Mouse (Mus musculus): ENCODE results near the gene Armc8. TPM values are rescaled to one million over a fixed set of nuclear protein-coding genes. Genes with fewer than 3 reads are reported as not detected.

Gene Armc8
- polyA plus RNA-seq, 1 experiment from 2014 or later = 22.9 TPM

GRCm38 (mm10) chr9:99459730-99460129 is 109.0 kb downstream of the Armc8 start:
- Histone ChIP-seq H3K4me3 (ENCODE audit: control insufficient read depth in 1 of 2, insufficient read depth in 1 of 2, low read depth in 1 of 2, low read length in 2 of 2) (no peak overlapping the region), H3K4me1 (ENCODE audit: control insufficient read depth in 2 of 2, insufficient read depth in 2 of 2, low read length in 2 of 2) (no peaks in the 10 kb centered on the region), H3K27ac (replicated peaks in 1 of 2; ENCODE audit: control insufficient read depth in 1 of 2, insufficient read depth in 1 of 2, low read depth in 2 of 2, low read length in 2 of 2) (no peak overlapping the region), H3K27me3 (ENCODE audit: control insufficient read depth, insufficient read depth, low read length) (no peaks in the 10 kb centered on the region), H3K36me3 (ENCODE audit: control insufficient read depth, insufficient read depth, low read length) (no peaks in the 10 kb centered on the region), H3K9ac (ENCODE audit: low read length) (no peak overlapping the region), H3K4me2 (ENCODE audit: low read length) (no peak overlapping the region), H3K9me3 (ENCODE audit: control insufficient read depth, low read length) (no peaks in the 10 kb centered on the region)
- 85% methylated on average over 4 of the region's 4 CpGs for WGBS
- no peak for ATAC-seq (ENCODE audit: insufficient number of reproducible peaks, insufficient read depth, low FRiP score, low read depth)

- Histone ChIP-seq H3K4me3 (ENCODE audit: control insufficient read depth in 1 of 2, insufficient read depth in 1 of 2, low read depth in 1 of 2, low read length in 2 of 2) (no peak overlapping the region), H3K27me3 (ENCODE audit: control insufficient read depth, insufficient read depth, low read length) (no peaks in the 10 kb centered on the region), H3K36me3 (ENCODE audit: control insufficient read depth, insufficient read depth, low read length) (no peaks in the 10 kb centered on the region), H3K9me3 (ENCODE audit: control insufficient read depth, low read length) (no peaks in the 10 kb centered on the region), H3K27ac (replicated peaks in 1 of 2; ENCODE audit: control insufficient read depth in 1 of 2, insufficient read depth in 1 of 2, low read depth in 2 of 2, low read length in 2 of 2) (no peak overlapping the region), H3K9ac (ENCODE audit: low read length) (no peak overlapping the region), H3K4me2 (ENCODE audit: low read length) (no peak overlapping the region), H3K4me1 (ENCODE audit: control insufficient read depth in 2 of 2, insufficient read depth in 2 of 2, low read length in 2 of 2) (no peaks in the 10 kb centered on the region)
- WGBS = 38% methylated on average over 12 of the region's 12 CpGs
- no peak for ATAC-seq (ENCODE audit: insufficient number of reproducible peaks, insufficient read depth, low FRiP score, low read depth)
These were observed 110.0 kb downstream of the Armc8 start for GRCm38 (mm10) chr9:99458529-99459208.

DNA sequence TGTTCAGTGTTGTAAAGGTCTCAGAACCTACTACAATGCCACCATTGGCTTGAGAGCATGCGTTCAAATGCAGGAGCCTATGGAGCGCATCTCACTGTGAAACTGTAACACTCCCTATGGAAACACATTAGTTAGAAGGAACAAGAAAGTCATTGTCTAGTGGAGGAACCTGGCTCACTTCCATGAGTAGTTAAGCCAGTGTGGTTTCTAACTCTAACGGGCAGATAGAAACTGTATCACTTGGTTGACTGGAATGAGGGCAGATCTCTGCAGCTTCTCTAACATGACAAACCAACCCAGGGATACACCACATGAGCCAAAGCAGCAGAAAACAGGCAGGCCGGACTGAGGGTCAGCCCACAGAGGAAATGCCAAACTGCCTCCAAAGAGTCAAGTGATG is 114.5 kb downstream of the Armc8 start:
- Histone ChIP-seq H3K4me2 (ENCODE audit: low read length) (no peak overlapping the region), H3K9ac (ENCODE audit: low read length) (no peak overlapping the region), H3K9me3 (ENCODE audit: control insufficient read depth, low read length) (no peaks in the 10 kb centered on the region), H3K27ac (replicated peaks in 1 of 2; ENCODE audit: control insufficient read depth in 1 of 2, insufficient read depth in 1 of 2, low read depth in 2 of 2, low read length in 2 of 2) (no peak overlapping the region), H3K27me3 (ENCODE audit: control insufficient read depth, insufficient read depth, low read length) (peaks cover 11% of the 10 kb centered on the region), H3K36me3 (ENCODE audit: control insufficient read depth, insufficient read depth, low read length) (no peaks in the 10 kb centered on the region), H3K4me1 (ENCODE audit: control insufficient read depth in 2 of 2, insufficient read depth in 2 of 2, low read length in 2 of 2) (no peaks in the 10 kb centered on the region), H3K4me3 (ENCODE audit: control insufficient read depth in 1 of 2, insufficient read depth in 1 of 2, low read depth in 1 of 2, low read length in 2 of 2) (no peak overlapping the region)
- ATAC-seq (ENCODE audit: insufficient number of reproducible peaks, insufficient read depth, low FRiP score, low read depth) = no peak
- WGBS = 75% methylated on average over 4 of the region's 4 CpGs

GRCm38 (mm10) chr9:99451161-99451560 is 117.5 kb downstream of the Armc8 start, which contains the start of gene Nme9:
Gene Nme9, plus strand, starts transcription at chr9:99451475.
- WGBS = 6% methylated on average over 14 of the region's 14 CpGs
- Histone ChIP-seq H3K27me3 (ENCODE audit: control insufficient read depth, insufficient read depth, low read length) (peaks cover 11% of the 10 kb centered on the region), H3K4me3 (ENCODE audit: control insufficient read depth in 1 of 2, insufficient read depth in 1 of 2, low read depth in 1 of 2, low read length in 2 of 2) (no peak within 1 kb of the TSS), H3K27ac (replicated peaks in 1 of 2; ENCODE audit: control insufficient read depth in 1 of 2, insufficient read depth in 1 of 2, low read depth in 2 of 2, low read length in 2 of 2) (no peak within 1 kb of the TSS), H3K36me3 (ENCODE audit: control insufficient read depth, insufficient read depth, low read length) (no peaks in the 10 kb centered on the region), H3K4me2 (ENCODE audit: low read length) (peak within 1 kb of the TSS; percentile 21; the same call in 1 of the 2 replicates), H3K9me3 (ENCODE audit: control insufficient read depth, low read length) (no peaks in the 10 kb centered on the region), H3K9ac (ENCODE audit: low read length) (no peak within 1 kb of the TSS), H3K4me1 (ENCODE audit: control insufficient read depth in 2 of 2, insufficient read depth in 2 of 2, low read length in 2 of 2) (no peaks in the 10 kb centered on the region)
- ATAC-seq (ENCODE audit: insufficient number of reproducible peaks, insufficient read depth, low FRiP score, low read depth) = no peak

DNA sequence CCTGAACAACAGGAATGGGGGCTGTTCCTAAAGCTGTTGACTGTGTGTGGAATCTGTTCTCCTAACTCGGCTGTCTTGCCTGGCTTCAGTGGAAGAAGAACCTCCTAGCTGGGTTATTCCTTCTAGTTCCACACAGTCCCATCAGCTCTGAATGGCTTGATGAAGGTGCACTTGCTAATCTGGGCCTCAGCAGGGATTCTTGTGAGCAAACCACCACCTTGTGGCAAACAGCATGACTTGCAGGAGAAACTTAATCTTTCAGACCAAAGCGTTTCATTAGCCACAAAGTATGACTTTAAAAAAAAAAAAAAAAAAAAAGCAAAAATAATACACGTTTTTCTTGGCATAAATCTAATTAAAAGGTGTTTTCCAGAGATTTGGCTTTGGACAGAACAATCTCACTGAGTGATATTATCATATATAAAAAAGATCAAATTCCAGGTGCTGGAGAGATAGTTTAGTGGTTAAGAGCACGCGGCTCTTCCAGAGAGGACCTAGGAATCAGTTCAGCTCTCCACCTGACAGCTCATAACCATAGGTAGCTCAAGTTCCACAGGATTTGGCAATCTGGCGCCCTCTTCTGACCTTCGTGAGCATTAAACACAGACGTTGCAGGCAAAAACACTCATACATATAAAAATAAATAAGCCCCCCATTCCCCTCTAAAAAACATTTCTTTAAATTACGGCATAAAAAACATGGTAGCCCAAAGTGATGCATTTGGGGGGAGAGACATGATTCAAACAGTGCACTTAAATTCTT is 118.6 kb downstream of the Armc8 start:
- no peak overlapping the region for H3K27ac ChIP-seq (replicated peaks in 1 of 2; ENCODE audit: control insufficient read depth in 1 of 2, insufficient read depth in 1 of 2, low read depth in 2 of 2, low read length in 2 of 2)
- no peak for ATAC-seq (ENCODE audit: insufficient number of reproducible peaks, insufficient read depth, low FRiP score, low read depth)
- H3K9ac ChIP-seq (ENCODE audit: low read length) = no peak overlapping the region
- H3K27me3 ChIP-seq (ENCODE audit: control insufficient read depth, insufficient read depth, low read length) = peaks cover 11% of the 10 kb centered on the region
- H3K4me3 ChIP-seq (ENCODE audit: control insufficient read depth in 1 of 2, insufficient read depth in 1 of 2, low read depth in 1 of 2, low read length in 2 of 2) = no peak overlapping the region
- no peaks in the 10 kb centered on the region for H3K9me3 ChIP-seq (ENCODE audit: control insufficient read depth, low read length)
- no peak overlapping the region for H3K4me2 ChIP-seq (ENCODE audit: low read length)
- H3K36me3 ChIP-seq (ENCODE audit: control insufficient read depth, insufficient read depth, low read length) = no peaks in the 10 kb centered on the region
- WGBS = 39% methylated on average over 9 of the region's 9 CpGs
- H3K4me1 ChIP-seq (ENCODE audit: control insufficient read depth in 2 of 2, insufficient read depth in 2 of 2, low read length in 2 of 2) = no peaks in the 10 kb centered on the region

- no peak for ATAC-seq (ENCODE audit: insufficient number of reproducible peaks, insufficient read depth, low FRiP score, low read depth)
- Histone ChIP-seq H3K4me3 (ENCODE audit: control insufficient read depth in 1 of 2, insufficient read depth in 1 of 2, low read depth in 1 of 2, low read length in 2 of 2) (no peak overlapping the region), H3K36me3 (ENCODE audit: control insufficient read depth, insufficient read depth, low read length) (no peaks in the 10 kb centered on the region), H3K4me1 (ENCODE audit: control insufficient read depth in 2 of 2, insufficient read depth in 2 of 2, low read length in 2 of 2) (no peaks in the 10 kb centered on the region), H3K9me3 (ENCODE audit: control insufficient read depth, low read length) (no peaks in the 10 kb centered on the region), H3K27ac (replicated peaks in 1 of 2; ENCODE audit: control insufficient read depth in 1 of 2, insufficient read depth in 1 of 2, low read depth in 2 of 2, low read length in 2 of 2) (no peak overlapping the region), H3K9ac (ENCODE audit: low read length) (no peak overlapping the region), H3K4me2 (ENCODE audit: low read length) (no peak overlapping the region), H3K27me3 (ENCODE audit: control insufficient read depth, insufficient read depth, low read length) (peaks cover 11% of the 10 kb centered on the region)
- WGBS = 76% methylated on average over 3 of the region's 3 CpGs
These were observed 121.4 kb downstream of the Armc8 start for GRCm38 (mm10) chr9:99447323-99447722.

DNA sequence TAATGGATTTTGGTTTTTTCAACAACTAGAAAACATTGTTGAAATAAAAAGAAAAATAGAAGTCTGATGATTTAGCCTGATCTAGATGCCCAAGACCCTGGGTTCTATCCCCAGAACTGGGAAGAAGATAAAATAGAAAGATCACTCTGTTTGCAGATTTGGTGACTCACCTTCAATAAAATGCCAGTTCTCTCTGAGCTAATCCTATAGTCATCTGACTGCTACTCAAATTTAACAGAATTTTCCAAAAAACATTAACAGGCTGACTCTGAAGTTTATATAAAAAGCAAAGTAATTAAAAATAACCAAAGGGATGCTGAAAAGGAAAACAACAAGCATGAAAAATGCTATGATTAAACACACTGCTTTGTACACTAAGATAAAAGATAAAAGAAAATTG is 122.4 kb downstream of the Armc8 start:
- ATAC-seq (ENCODE audit: insufficient number of reproducible peaks, insufficient read depth, low FRiP score, low read depth) = no peak
- Histone ChIP-seq H3K4me2 (ENCODE audit: low read length) (no peak overlapping the region), H3K4me1 (ENCODE audit: control insufficient read depth in 2 of 2, insufficient read depth in 2 of 2, low read length in 2 of 2) (no peaks in the 10 kb centered on the region), H3K27me3 (ENCODE audit: control insufficient read depth, insufficient read depth, low read length) (peaks cover 8% of the 10 kb centered on the region), H3K9ac (ENCODE audit: low read length) (no peak overlapping the region), H3K9me3 (ENCODE audit: control insufficient read depth, low read length) (no peaks in the 10 kb centered on the region), H3K4me3 (ENCODE audit: control insufficient read depth in 1 of 2, insufficient read depth in 1 of 2, low read depth in 1 of 2, low read length in 2 of 2) (no peak overlapping the region), H3K36me3 (ENCODE audit: control insufficient read depth, insufficient read depth, low read length) (no peaks in the 10 kb centered on the region), H3K27ac (replicated peaks in 1 of 2; ENCODE audit: control insufficient read depth in 1 of 2, insufficient read depth in 1 of 2, low read depth in 2 of 2, low read length in 2 of 2) (no peak overlapping the region)

All from heart, embryonic 14.5 days (tissue).